Mouse (Mus musculus) cortical plate, adult 2 months (tissue): ENCODE data around the gene Eef1a2.

Source experiments
- CTCF ChIP-seq: fragments of 200-500 bp; IDR thresholded peaks from 2 replicates; pipeline ENCODE4 v1.5.1; 2011; ENCODE audit warnings: mild to moderate bottlenecking, control low read depth, low read length; ENCODE audit not compliant: insufficient read depth; ENCODE audit errors: extremely low read depth
- POLR2A ChIP-seq: fragments of 200-500 bp; IDR thresholded peaks from 2 replicates; pipeline ENCODE4 v1.6.1; 2011; ENCODE audit warnings: mild to moderate bottlenecking, low read length, control low read depth; ENCODE audit not compliant: insufficient read depth; ENCODE audit errors: extremely low read depth

GRCm38 (mm10) chr2:181134591-181135445 lies 22.0 kb downstream of the Eef1a2 start, which contains the start of gene Kcnq2:
- TF ChIP-seq CTCF = no peak
- 0 out of 2 replicates have a peak, but pooled peaks have one; percentile 29 for TF ChIP-seq POLR2A
